Mouse (Mus musculus) forebrain, postnatal 0 days (tissue): ENCODE measurements around the gene Tmem132c. TPM values are rescaled to one million over a fixed set of nuclear protein-coding genes. Genes with fewer than 3 reads are reported as not detected.

Experiments used
- ATAC-seq: fragments of 200-750 bp; cut with Nextera tagmentation; 2 replicates; pipeline ENCODE4 v1.8.0; 2017; ENCODE audit warnings: mild to moderate bottlenecking, moderate library complexity
- DNase-seq: peaks from one replicate; pipeline ENCODE4 v3.0.0-alpha.2; 2015
- H3K27ac ChIP-seq: fragments of 300-500 bp; sonication (generic); 2 replicates; pipeline ENCODE4 v1.5.1; 2014; ENCODE audit warnings: low read depth, mild to moderate bottlenecking, antibody characterized with exemption, low read length, moderate library complexity, mixed read lengths
- H3K27me3 ChIP-seq: fragments of 300-500 bp; sonication (generic); 2 replicates; pipeline ENCODE4 v1.6.1; 2014; ENCODE audit warnings: mild to moderate bottlenecking, low read length, mixed read lengths; ENCODE audit not compliant: insufficient read depth
- H3K36me3 ChIP-seq: fragments of 300-500 bp; sonication (generic); 2 replicates; pipeline ENCODE4 v1.6.1; 2014; ENCODE audit warnings: mild to moderate bottlenecking, moderate library complexity; ENCODE audit not compliant: insufficient read depth
- H3K4me1 ChIP-seq: fragments of 300-500 bp; sonication (generic); 2 replicates; pipeline ENCODE4 v1.6.1; 2014; ENCODE audit warnings: antibody characterized with exemption; ENCODE audit not compliant: insufficient read depth
- H3K4me2 ChIP-seq: fragments of 300-500 bp; sonication (generic); 2 replicates; pipeline ENCODE4 v1.6.1; 2014; ENCODE audit warnings: low read depth, mild to moderate bottlenecking, moderate library complexity
- H3K4me3 ChIP-seq: fragments of 300-500 bp; sonication (generic); 2 replicates; pipeline ENCODE4 v1.5.1; 2014; ENCODE audit warnings: low read depth, low read length, mixed read lengths
- H3K9ac ChIP-seq: fragments of 300-500 bp; sonication (generic); 2 replicates; pipeline ENCODE4 v1.6.1; 2014; ENCODE audit warnings: mild to moderate bottlenecking
- H3K9me3 ChIP-seq: fragments of 300-500 bp; sonication (generic); 2 replicates; pipeline ENCODE4 v1.6.1; 2016; ENCODE audit warnings: low read length
- CTCF ChIP-seq: sonication (generic); IDR thresholded peaks from 2 replicates; pipeline ENCODE4 v1.5.1; 2016; ENCODE audit warnings: antibody characterized with exemption, control low read depth, low read depth
- WGBS: fragments of 180-500 bp; shearing (Covaris S2); extraction: QIAGEN DNeasy Blood & Tissue Kit; methylation state at CpG from one replicate; pipeline ENCODE4 v1.1.7; 2014; 5-methylcytosine and 5-hydroxymethylcytosine counted together
- polyA plus RNA-seq: library from polyadenylated mRNA; unstranded; fragments of >200 nt; fragmentation: Nextera tagmentation; extraction: Ambion mirVana; gene quantifications from 2 replicates; pipeline ENCODE4 v1.2.1, GENCODE M21; 2015
- total RNA-seq: library from RNA; depleted of rRNA; stranded (reverse); fragments of >200 nt; gene quantifications from 2 replicates; pipeline ENCODE4 v1.2.3, GENCODE M21; 2014

Gene Tmem132c
- total and polyA plus RNA-seq, 2 experiments from 2014 or later, result 7.5 to 25.6 TPM

- no peak for TF ChIP-seq CTCF
- H3K27me3 ChIP-seq, result no peaks in the 10 kb centered on the region
- H3K4me2 ChIP-seq, result no peak overlapping the region
- H3K27ac ChIP-seq, result 0 out of 2 replicates have a peak overlapping the region, but pooled peaks have one; percentile 16
- 32% methylated on average over 7 of the region's 7 CpGs for whole genome bisulfite sequencing
- no peaks in the 10 kb centered on the region for H3K36me3 ChIP-seq
- peak; percentile 44 for DNase-seq
- H3K4me3 ChIP-seq, result no peak overlapping the region
- peak; percentile 51 for ATAC-seq
- no peaks in the 10 kb centered on the region for H3K9me3 ChIP-seq
- 0 out of 2 replicates have a peak overlapping the region, but pooled peaks have one; percentile 18 for H3K9ac ChIP-seq
- H3K4me1 ChIP-seq, result no peaks in the 10 kb centered on the region
Measured at GRCm38 (mm10) chr5:127496895-127497294, 255.3 kb downstream of the Tmem132c start.

- ATAC-seq, result no peak
- Histone ChIP-seq H3K27ac (no peak overlapping the region), H3K9ac (no peak overlapping the region), H3K36me3 (no peaks in the 10 kb centered on the region), H3K4me2 (no peak overlapping the region), H3K4me1 (no peaks in the 10 kb centered on the region), H3K4me3 (no peak overlapping the region), H3K9me3 (no peaks in the 10 kb centered on the region), H3K27me3 (no peaks in the 10 kb centered on the region)
- no peak for DNase-seq
- WGBS, result 24% methylated on average over 12 of the region's 12 CpGs
- no peak for TF ChIP-seq CTCF
Measured at GRCm38 (mm10) chr5:127499151-127499827, 257.7 kb downstream of the Tmem132c start.

GRCm38 (mm10) chr5:127502838-127503237 lies 261.2 kb downstream of the Tmem132c start:
- no peaks in the 10 kb centered on the region for H3K4me1 ChIP-seq
- DNase-seq (no peak), ATAC-seq (no peak)
- 34% methylated on average over 7 of the region's 7 CpGs for WGBS
- no peak overlapping the region for H3K9ac ChIP-seq
- H3K9me3 ChIP-seq, result no peaks in the 10 kb centered on the region
- no peak overlapping the region for H3K4me3 ChIP-seq
- no peaks in the 10 kb centered on the region for H3K36me3 ChIP-seq
- no peak overlapping the region for H3K4me2 ChIP-seq
- H3K27me3 ChIP-seq, result no peaks in the 10 kb centered on the region
- H3K27ac ChIP-seq, result no peak overlapping the region
- no peak for TF ChIP-seq CTCF

GRCm38 (mm10) chr5:127505697-127506096 lies 264.1 kb downstream of the Tmem132c start:
- no peaks in the 10 kb centered on the region for H3K4me1 ChIP-seq
- H3K27me3 ChIP-seq, result no peaks in the 10 kb centered on the region
- TF ChIP-seq CTCF, result no peak
- H3K36me3 ChIP-seq, result no peaks in the 10 kb centered on the region
- ATAC-seq (no peak), DNase-seq (no peak)
- H3K9me3 ChIP-seq, result no peaks in the 10 kb centered on the region
- H3K9ac ChIP-seq, result no peak overlapping the region
- no peak overlapping the region for H3K4me3 ChIP-seq
- H3K27ac ChIP-seq, result no peak overlapping the region
- 73% methylated on average over 6 of the region's 6 CpGs for WGBS
- H3K4me2 ChIP-seq, result no peak overlapping the region

- peak; percentile 45 for TF ChIP-seq CTCF
- H3K4me2 ChIP-seq, result no peak overlapping the region
Measured at GRCm38 (mm10) chr5:127511653-127512052, 270.0 kb downstream of the Tmem132c start.

GRCm38 (mm10) chr5:127515960-127516359 lies 274.4 kb downstream of the Tmem132c start:
- H3K4me3 ChIP-seq, result no peak overlapping the region
- no peaks in the 10 kb centered on the region for H3K36me3 ChIP-seq
- no peak overlapping the region for H3K9ac ChIP-seq
- no peaks in the 10 kb centered on the region for H3K27me3 ChIP-seq
- no peaks in the 10 kb centered on the region for H3K4me1 ChIP-seq
- 64% methylated on average over 9 of the region's 9 CpGs for WGBS
- no peak for DNase-seq
- no peak overlapping the region for H3K4me2 ChIP-seq
- H3K9me3 ChIP-seq, result no peaks in the 10 kb centered on the region
- H3K27ac ChIP-seq, result no peak overlapping the region
- ATAC-seq, result no peak
- no peak for TF ChIP-seq CTCF

More at GRCm38 (mm10) chr5:127511653-127512052, 270.0 kb downstream of the Tmem132c start:
- ATAC-seq, result no peak
- Histone ChIP-seq H3K9ac (no peak overlapping the region), H3K27me3 (no peaks in the 10 kb centered on the region), H3K4me3 (no peak overlapping the region), H3K36me3 (no peaks in the 10 kb centered on the region), H3K27ac (no peak overlapping the region), H3K9me3 (no peaks in the 10 kb centered on the region), H3K4me1 (no peaks in the 10 kb centered on the region)
- no peak for DNase-seq
- WGBS, result 92% methylated on average over 6 of the region's 6 CpGs

- TF ChIP-seq CTCF, result peak; percentile 66
- 44% methylated on average over 9 of the region's 9 CpGs for WGBS
- Histone ChIP-seq H3K9ac (no peak overlapping the region), H3K4me3 (no peak overlapping the region), H3K4me2 (no peak overlapping the region), H3K27ac (no peak overlapping the region), H3K36me3 (no peaks in the 10 kb centered on the region), H3K9me3 (no peaks in the 10 kb centered on the region), H3K4me1 (0 out of 2 replicates have a peak, but pooled peaks cover 2% of the 10 kb centered on the region), H3K27me3 (no peaks in the 10 kb centered on the region)
- ATAC-seq, result peak; percentile 59; the same call in 1 of the 2 replicates
- DNase-seq, result peak; percentile 56
Measured at GRCm38 (mm10) chr5:127522744-127523476, 281.3 kb downstream of the Tmem132c start.
